9 mouse cellular contexts compared by ENCODE assay signal in the genomic region with DNA sequence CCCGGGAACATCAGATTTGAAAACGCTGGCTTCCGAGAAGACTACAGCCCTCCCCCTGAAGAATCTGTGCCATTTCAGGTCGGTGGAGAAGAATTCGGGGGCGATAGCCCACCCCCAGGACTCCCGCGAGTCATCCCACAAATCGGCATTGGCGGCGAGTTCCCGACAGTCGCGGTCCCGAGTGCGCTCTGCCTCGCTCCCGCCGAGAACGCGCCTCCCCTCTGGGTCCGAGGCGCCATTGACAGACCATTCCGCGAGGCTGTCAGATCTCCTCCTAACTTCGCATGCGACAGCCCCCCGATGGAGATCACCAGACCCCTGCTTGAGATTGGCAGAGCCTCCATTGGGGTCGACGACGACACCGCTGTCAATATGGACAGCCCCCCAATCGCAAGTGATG. TPM values are rescaled to one million over a fixed set of nuclear protein-coding genes. Genes with fewer than 3 reads are reported as not detected.
DNase-seq lines count a peak whose midpoint lies in the region; ATAC-seq and TF ChIP-seq lines count a peak whose summit lies in the region.
"Had no signal": no experiment of that assay in that cellular context is flagged by ENCODE, and none has a peak within 500 bp of the region (broad histone marks: within the 10 kb centered on the region; RNA-seq: fewer than 3 reads in every experiment).

No protein-coding gene starts in this region.

- no peaks in the 10 kb centered on the region for H3K36me3 ChIP-seq in megakaryocyte, embryonic 14.5 days (replicated peaks; ENCODE audit: low read length)
- H3K36me3 ChIP-seq in heart, postnatal 0 days (replicated peaks; ENCODE audit: control insufficient read depth, insufficient read depth, low read length): no peaks in the 10 kb centered on the region
- 0 out of 2 replicates have a peak, but pooled peaks cover 11% of the 10 kb centered on the region for H3K36me3 ChIP-seq in liver, embryonic 13.5 days

- peaks cover 51% of the 10 kb centered on the region for H3K4me1 ChIP-seq in megakaryocyte, embryonic 14.5 days
- no peaks in the 10 kb centered on the region for H3K4me1 ChIP-seq in heart, postnatal 0 days (ENCODE audit: control insufficient read depth, insufficient read depth)
- H3K4me1 ChIP-seq in liver, embryonic 13.5 days (replicated peaks): peaks cover 36% of the 10 kb centered on the region

- H3K9ac ChIP-seq in heart, postnatal 0 days (replicated peaks; ENCODE audit: low read depth, low read length): no peak overlapping the region
- H3K9ac ChIP-seq in liver, embryonic 13.5 days: no peak overlapping the region

- 49% methylated on average over 33 of the region's 33 CpGs for WGBS in heart, postnatal 0 days
- WGBS in liver, embryonic 13.5 days (ENCODE audit: insufficient replicate concordance): 52% methylated on average over 33 of the region's 33 CpGs

- peaks cover 58% of the 10 kb centered on the region for H3K9me3 ChIP-seq in megakaryocyte, embryonic 14.5 days
- peaks cover 44% of the 10 kb centered on the region for H3K9me3 ChIP-seq in heart, postnatal 0 days (replicated peaks; ENCODE audit: control insufficient read depth, low read length)
- peaks cover 52% of the 10 kb centered on the region for H3K9me3 ChIP-seq in liver, embryonic 13.5 days (replicated peaks)

- H3K27ac ChIP-seq in heart, postnatal 0 days (ENCODE audit: low read depth): no peak overlapping the region
- no peak overlapping the region for H3K27ac ChIP-seq in liver, embryonic 13.5 days
- no peak overlapping the region for H3K27ac ChIP-seq in layer of hippocampus, adult 2 months

- peak overlapping the region; percentile 33 for H3K4me3 ChIP-seq in megakaryocyte, embryonic 14.5 days (replicated peaks)
- H3K4me3 ChIP-seq in heart, postnatal 0 days (ENCODE audit: low read depth, low read length): peak overlapping the region; percentile 46
- peak overlapping the region; percentile 72 for H3K4me3 ChIP-seq in liver, embryonic 13.5 days (replicated peaks)
- no peak overlapping the region for H3K4me3 ChIP-seq in layer of hippocampus, adult 2 months

- TF ChIP-seq CTCF in heart, postnatal 0 days (IDR thresholded peaks at IDR 0.05; ENCODE audit: low read depth): no peak
- no peak for TF ChIP-seq CTCF in layer of hippocampus, adult 2 months (conservative IDR thresholded peaks at IDR 0.05)

- no peak for ATAC-seq in megakaryocyte, adult 5-6 weeks (ENCODE audit: poor library complexity, severe bottlenecking)
- no peak for ATAC-seq in heart, postnatal 0 days (ENCODE audit: insufficient read depth, low read depth)
- ATAC-seq in liver, embryonic 13.5 days (ENCODE audit: low read depth): no peak
- no peak for ATAC-seq in activated CD4-positive, CD25-positive, alpha-beta regulatory T cell, adult 4 months

- H3K27me3 ChIP-seq in megakaryocyte, embryonic 14.5 days (replicated peaks): peaks cover 38% of the 10 kb centered on the region
- H3K27me3 ChIP-seq in heart, postnatal 0 days (ENCODE audit: control insufficient read depth, insufficient read depth, low read length): peaks cover 33% of the 10 kb centered on the region
- peaks cover 48% of the 10 kb centered on the region for H3K27me3 ChIP-seq in liver, embryonic 13.5 days

- H3K4me2 ChIP-seq in heart, postnatal 0 days (ENCODE audit: low read depth, low read length): peak overlapping the region; percentile 57
- H3K4me2 ChIP-seq in liver, embryonic 13.5 days: peak overlapping the region; percentile 83

- DNase-seq in heart, postnatal 0 days (ENCODE audit: low spot score): no peak
- DNase-seq in liver, embryonic 13.5 days: no peak
- no peak for DNase-seq in left cerebral cortex, adult 9 months (ENCODE audit: low spot score in 2 of 2)
- no peak for DNase-seq in layer of hippocampus, adult 2 months (ENCODE audit: low spot score in 2 of 2)
- DNase-seq: cerebellum, adult 9-11 months; left cerebral cortex, postnatal 4 days had no signal

- TF ChIP-seq EP300 in heart, postnatal 0 days (IDR thresholded peaks at IDR 0.05; ENCODE audit: low read depth): no peak

RNA-seq across cellular contexts. Expression of a gene that starts 14.4 kb away (rescaled TPM):
- 1,157 and 1,276 TPM in 2 replicates for polyA plus RNA-seq in megakaryocyte, embryonic 14.5 days (2012; ENCODE audit: insufficient read depth, low replicate concordance)
- total RNA-seq in megakaryocyte, adult 5-6 weeks (2015): 518 and 554 TPM in 2 replicates
- total RNA-seq in megakaryocyte, adult 5-6 weeks (2017): 238 and 262 TPM in 2 replicates
- 1,131 and 1,208 TPM in 2 replicates for total RNA-seq in heart, postnatal 0 days (2014; rRNA removed; ENCODE audit: low replicate concordance)
- polyA plus RNA-seq in heart, postnatal 0 days (2015; fragmentation: Nextera tagmentation; extraction: Ambion mirVana): 1,263 and 1,283 TPM in 2 replicates
- polyA plus RNA-seq in liver, embryonic 13.5 days (2015; fragmentation: Nextera tagmentation; extraction: Ambion mirVana): 343 and 362 TPM in 2 replicates
- polyA plus RNA-seq in activated CD4-positive, CD25-positive, alpha-beta regulatory T cell, adult 4 months (2017; shearing (Covaris generic)): 100 to 1,000 TPM; 102 to 126 TPM
- 1,000 to 10,000 TPM; 1,674 to 1,781 TPM for total RNA-seq in layer of hippocampus, adult 2 months (2021)

RNA-seq across cellular contexts. Expression of a gene that starts 48.0 kb away (rescaled TPM):
- polyA plus RNA-seq in megakaryocyte, embryonic 14.5 days (2012; ENCODE audit: insufficient read depth, low replicate concordance): 0.57 TPM in 1 of 2 replicates, not detected in the other
- 0.21 TPM in 1 of 2 replicates, not detected in the other for total RNA-seq in megakaryocyte, adult 5-6 weeks (2015)
- 1.5 and 3.4 TPM in 2 replicates for total RNA-seq in megakaryocyte, adult 5-6 weeks (2017)
- total RNA-seq in heart, postnatal 0 days (2014; rRNA removed; ENCODE audit: low replicate concordance): not detected in 2 replicates
- 11.3 and 15.8 TPM in 2 replicates for polyA plus RNA-seq in heart, postnatal 0 days (2015; fragmentation: Nextera tagmentation; extraction: Ambion mirVana)
- 36.1 and 43.2 TPM in 2 replicates for polyA plus RNA-seq in liver, embryonic 13.5 days (2015; fragmentation: Nextera tagmentation; extraction: Ambion mirVana)
- polyA plus RNA-seq in activated CD4-positive, CD25-positive, alpha-beta regulatory T cell, adult 4 months (2017; shearing (Covaris generic)): under 1 TPM in 1 of 2 experiments, not detected in 1; 0.40 TPM
- total RNA-seq in layer of hippocampus, adult 2 months (2021): 1 to 10 TPM; 2.0 to 3.5 TPM
